Mouse (Mus musculus) gastrocnemius, adult 2 months (tissue): Measurements from ENCODE around the gene Masp2. TPM values are rescaled to one million over a fixed set of nuclear protein-coding genes. Genes with fewer than 3 reads are reported as not detected.
A peak's percentile ranks its signal among the peaks of the same experiment; 100 is the strongest.

Source experiments
- DNase-seq: peaks from one replicate; pipeline ENCODE4 v3.0.0; 2022
- H3K27ac ChIP-seq: fragments of 200-600 bp; 2 replicates; pipeline ENCODE4 v1.8.1; 2022; ENCODE audit warnings: mild to moderate bottlenecking
- H3K4me3 ChIP-seq: fragments of 200-600 bp; 2 replicates; pipeline ENCODE4 v1.8.1; 2022; ENCODE audit warnings: mild to moderate bottlenecking, moderate library complexity
- CTCF ChIP-seq: fragments of 200-600 bp; IDR thresholded peaks from 2 replicates; pipeline ENCODE4 v1.8.1; 2022; ENCODE audit warnings: antibody characterized with exemption, mild to moderate bottlenecking, moderate library complexity
- intact Hi-C: fragments of 180-260 bp; cut with DNase I; formaldehyde crosslinking; loops from one replicate; pipeline ENCODE4 v1.15.1; 2025
- total RNA-seq, 2 experiments: library from RNA; stranded (reverse); gene quantifications; 2 replicates each; pipeline ENCODE4 v1.2.3; 2021

The Masp2 gene
- total RNA-seq, 2 experiments from 2014 or later: 0.56 to 0.69 TPM

DNA sequence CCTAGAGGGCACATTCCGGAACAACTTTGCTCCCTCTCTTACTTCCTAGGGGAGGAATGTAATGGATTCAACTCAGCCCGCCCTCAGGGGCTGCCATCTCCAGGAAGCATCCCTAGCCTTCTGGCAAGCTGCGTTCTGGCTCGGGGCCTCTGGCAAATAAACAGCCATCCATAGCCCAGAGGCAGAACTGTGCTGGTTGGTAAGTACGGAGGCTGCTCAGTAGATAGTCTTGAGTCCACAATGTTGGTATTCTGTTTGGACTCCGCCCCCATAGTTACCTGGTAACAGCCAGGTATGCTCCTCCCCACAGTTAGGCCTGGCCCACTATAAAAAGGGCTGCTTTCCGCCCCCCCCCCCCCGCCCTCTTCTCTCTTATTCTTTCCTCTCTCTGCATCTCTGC is 12.8 kb upstream of the Masp2 start:
- no peak for TF ChIP-seq CTCF
- Histone ChIP-seq H3K4me3 (no peak overlapping the region), H3K27ac (no peak overlapping the region)
- intact Hi-C loops: no loop called here
- peak; percentile 23 for DNase-seq

DNA sequence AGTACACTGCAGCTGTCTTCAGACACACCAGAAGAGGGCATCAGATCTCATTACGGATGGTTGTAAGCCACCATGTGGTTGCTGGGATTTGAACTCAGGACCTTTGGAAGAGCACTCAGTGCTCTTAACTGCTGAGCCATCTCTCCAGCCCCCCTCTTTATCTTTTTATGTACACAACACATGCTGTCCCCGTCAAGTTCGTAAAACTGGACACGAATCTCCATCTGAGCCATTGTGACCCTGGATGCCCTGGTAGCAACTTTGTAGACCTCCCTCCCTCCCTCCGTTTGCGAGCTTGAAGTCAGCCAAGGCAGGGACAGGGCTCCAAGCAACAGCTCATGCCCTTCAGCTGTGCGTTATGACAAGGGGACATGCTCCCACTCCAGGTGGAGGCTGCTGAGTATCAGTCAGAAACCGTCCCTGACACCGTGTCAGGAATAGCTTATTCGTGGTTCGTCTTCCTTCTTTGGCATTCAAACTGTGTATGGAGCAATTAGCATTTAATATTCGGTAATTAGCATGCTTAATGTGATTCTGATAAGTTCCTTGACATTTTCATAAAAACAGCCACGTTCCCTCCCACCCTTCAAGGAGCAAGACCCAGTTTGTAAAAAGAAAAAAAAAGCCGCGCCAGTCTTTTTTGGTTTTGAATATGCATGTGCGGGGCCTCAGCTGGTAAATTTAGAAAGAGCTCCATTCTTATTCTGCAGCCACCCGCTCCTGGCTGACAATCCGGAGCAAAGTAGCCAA is 11.8 kb upstream of the Masp2 start:
- no peak for TF ChIP-seq CTCF
- DNase-seq: peak; percentile 38
- intact Hi-C loops: no loop called here
- H3K4me3 ChIP-seq: peak overlapping the region; percentile 98
- H3K27ac ChIP-seq: peak overlapping the region; percentile 94

DNA sequence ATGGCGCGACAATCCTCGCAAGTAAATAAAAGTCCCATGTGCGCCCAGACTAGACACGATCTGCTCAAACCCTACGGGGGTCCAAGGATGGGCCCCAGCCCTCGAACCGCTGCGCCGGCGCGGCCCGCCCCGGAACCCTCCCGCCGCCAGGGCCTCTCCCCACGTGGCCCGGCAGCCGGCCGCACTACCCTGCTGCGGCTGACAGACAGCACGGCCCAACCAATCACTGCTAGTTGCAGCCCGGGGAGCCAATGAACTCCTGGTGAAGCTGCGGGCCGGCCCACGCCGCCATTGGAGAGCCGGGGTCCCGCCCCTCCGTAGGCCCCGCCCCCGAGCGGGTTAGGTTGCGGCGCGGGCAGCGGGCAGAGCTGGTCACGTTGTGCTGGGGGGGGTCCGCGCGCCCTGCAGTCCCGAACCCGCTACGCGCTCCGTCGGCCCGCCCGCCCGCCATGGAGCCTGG is 11.2 kb upstream of the Masp2 start, which contains the start of gene Srm:
Gene Srm (plus strand): TSS at position 333 of the 460 bp plus-strand sequence.
- intact Hi-C loops: no loop called here
- peak within 1 kb of the TSS; percentile 98 for H3K4me3 ChIP-seq
- TF ChIP-seq CTCF: peak; percentile 2; the same call in 1 of the 2 replicates
- peak; percentile 100 for DNase-seq
- H3K27ac ChIP-seq: peak within 1 kb of the TSS; percentile 94

DNA sequence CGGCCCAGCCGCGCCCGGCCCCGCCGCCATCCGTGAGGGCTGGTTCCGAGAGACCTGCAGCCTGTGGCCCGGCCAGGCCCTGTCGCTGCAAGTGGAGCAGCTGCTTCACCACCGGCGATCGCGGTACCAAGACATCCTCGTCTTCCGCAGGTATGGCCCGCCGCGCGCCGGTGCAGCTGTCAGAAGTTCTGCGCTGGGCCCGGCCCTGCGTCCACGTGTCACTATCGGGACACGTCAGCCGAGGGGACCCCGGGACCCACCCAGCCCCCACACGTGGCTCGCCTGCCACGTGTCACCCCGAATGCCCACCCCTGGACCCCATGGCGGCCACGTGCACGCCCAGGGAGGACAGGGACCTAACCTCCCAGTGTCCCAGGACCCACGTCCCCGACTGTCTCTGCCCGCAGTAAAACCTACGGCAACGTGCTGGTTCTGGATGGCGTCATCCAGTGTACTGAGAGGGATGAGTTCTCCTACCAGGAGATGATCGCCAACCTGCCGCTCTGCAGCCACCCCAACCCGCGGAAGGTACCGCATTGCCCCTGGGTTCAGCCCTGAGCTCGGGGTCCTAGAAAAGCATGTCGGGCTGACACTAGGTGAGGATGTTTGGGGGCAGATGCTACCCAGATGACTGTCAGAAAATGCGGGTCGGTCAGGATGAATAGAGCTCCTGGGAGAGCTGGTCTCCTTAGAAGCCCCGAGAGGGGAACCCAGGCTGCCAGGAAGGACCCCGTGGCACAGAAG is 10.5 kb upstream of the Masp2 start:
- peak overlapping the region; percentile 94 for H3K27ac ChIP-seq
- DNase-seq: no peak
- intact Hi-C loops: no loop called here
- no peak for TF ChIP-seq CTCF
- H3K4me3 ChIP-seq: peak overlapping the region; percentile 98

DNA sequence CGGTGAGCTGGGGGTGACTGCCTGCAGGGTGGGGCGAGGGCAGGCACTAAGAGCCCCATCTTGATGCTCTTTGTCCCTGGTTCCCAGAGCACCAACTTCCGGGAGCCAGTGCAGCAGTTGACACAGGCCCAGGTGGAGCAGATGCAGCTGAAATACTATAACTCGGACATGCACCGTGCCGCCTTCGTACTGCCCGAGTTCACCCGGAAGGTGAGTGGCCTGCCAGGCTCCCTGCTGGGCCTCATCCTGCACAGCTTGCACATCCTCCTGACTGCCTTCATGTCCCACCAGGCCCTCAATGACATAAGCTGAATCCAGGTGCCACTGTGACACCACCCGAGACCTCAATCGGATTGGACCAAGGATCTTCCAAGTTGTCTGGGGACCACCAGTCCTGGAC is 8.4 kb upstream of the Masp2 start:
- DNase-seq: no peak
- no peak overlapping the region for H3K4me3 ChIP-seq
- H3K27ac ChIP-seq: no peak overlapping the region
- TF ChIP-seq CTCF: no peak
- intact Hi-C loops: no loop called here

DNA sequence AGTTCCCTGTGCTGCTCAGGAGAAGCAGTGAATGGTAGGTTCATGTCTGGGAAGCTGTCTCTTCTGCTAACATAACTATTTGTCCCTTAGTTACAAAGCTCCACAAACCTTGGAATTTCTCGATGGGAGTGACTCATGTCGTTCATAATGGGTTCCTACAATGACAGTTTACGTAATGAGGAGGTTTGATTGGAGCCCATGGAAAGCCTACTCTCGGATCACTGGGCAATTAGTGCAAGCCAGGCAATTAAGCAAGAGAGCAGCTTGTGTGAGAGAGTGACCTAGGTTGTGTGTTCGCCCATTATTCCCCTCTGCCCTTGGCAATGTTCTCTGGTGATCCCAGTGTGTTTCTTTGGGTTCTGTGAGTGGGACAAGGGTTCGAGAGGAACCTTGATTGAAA is 6.4 kb upstream of the Masp2 start:
- intact Hi-C loops: no loop called here
- no peak for TF ChIP-seq CTCF

DNA sequence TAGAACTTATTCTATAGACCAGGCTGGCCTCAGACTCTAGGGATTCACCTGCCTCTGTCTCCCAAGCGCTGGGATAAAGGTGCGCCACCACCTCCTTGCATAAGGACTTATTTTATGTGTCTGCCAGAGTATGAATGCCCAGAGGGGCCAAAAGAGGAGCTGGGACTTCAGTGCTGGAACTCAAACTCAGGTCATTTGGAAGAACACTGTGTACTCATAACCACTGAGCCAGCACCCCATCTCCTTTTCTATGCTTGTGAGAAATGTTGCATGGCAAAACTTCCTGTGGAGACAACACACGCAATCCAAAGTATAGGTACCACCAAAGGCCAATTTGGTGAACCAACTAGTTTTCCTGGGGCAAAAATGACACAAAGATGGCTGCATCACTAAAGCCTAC is 5.6 kb upstream of the Masp2 start:
- H3K27ac ChIP-seq: no peak overlapping the region
- H3K4me3 ChIP-seq: no peak overlapping the region
- TF ChIP-seq CTCF: no peak
- intact Hi-C loops: no loop called here
- no peak for DNase-seq

More for the DNA sequence above, 6.4 kb upstream of the Masp2 start:
- Histone ChIP-seq H3K27ac (no peak overlapping the region), H3K4me3 (no peak overlapping the region)
- no peak for DNase-seq

DNA sequence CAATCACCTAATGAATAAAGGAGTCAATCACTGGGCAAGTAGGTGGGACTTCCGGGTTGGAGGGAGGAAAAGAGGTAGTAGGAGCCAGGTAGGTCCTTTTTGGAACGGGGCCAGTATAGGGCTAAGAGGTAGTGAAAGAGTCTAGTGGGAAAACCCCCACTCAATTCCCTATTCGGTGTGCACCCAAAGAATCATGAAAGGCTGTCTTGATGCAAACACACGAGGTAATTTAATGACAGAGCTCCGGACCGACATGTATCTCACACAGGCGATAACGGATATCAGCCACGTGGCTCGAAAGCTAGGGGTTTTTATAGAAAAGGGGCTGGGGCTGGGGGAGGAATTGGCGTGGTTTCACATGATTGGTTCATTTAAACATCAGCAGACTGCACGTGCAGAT is 3.5 kb upstream of the Masp2 start:
- no peak overlapping the region for H3K27ac ChIP-seq
- intact Hi-C loops: no loop called here
- TF ChIP-seq CTCF: no peak
- no peak overlapping the region for H3K4me3 ChIP-seq
- DNase-seq: peak; percentile 6

DNA sequence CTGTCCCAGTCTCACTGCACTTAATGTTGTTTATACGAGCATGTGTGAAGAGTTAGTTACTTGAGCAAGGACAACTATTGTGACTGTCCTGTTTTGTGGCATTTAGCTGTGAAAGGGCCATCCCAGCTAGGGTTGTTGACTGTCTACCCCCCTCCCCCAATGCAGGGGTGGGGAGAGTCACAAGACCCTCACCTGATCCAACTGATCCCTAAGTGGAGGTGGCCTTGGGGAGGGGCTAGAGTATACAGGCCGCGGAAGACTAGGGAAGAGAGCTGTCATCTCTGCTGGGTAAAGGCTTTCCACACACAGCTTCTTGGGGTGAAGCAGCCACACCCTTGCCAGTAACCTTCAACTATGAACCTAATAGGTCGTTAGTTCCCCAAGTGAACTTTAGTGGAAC is 2.0 kb upstream of the Masp2 start:
- intact Hi-C loops: no loop called here
- no peak for TF ChIP-seq CTCF
- no peak for DNase-seq
- Histone ChIP-seq H3K27ac (no peak overlapping the region), H3K4me3 (no peak overlapping the region)

DNA sequence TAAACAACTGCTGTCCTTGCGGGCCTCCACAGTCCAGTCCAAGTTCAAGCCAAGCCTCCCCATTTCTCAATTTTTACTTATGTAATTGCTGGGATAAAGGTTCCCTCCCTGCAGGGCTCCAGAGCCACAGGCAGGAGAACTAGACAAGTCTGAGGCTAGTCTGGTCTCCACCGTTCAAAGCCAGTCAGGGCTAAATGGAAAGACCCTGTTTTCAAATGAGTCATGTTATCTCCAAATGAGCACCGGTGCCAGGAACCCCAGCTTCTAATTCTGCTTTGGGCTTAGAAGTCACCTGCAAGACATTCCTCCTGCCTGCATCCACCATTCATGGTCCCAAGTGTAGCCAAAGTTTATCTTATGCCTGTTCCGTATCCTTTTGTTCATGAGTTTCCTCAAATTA is 483 bp upstream of the Masp2 start:
- no peak for TF ChIP-seq CTCF
- H3K4me3 ChIP-seq: no peak overlapping the region
- no peak overlapping the region for H3K27ac ChIP-seq
- intact Hi-C loops: no loop called here
- no peak for DNase-seq

DNA sequence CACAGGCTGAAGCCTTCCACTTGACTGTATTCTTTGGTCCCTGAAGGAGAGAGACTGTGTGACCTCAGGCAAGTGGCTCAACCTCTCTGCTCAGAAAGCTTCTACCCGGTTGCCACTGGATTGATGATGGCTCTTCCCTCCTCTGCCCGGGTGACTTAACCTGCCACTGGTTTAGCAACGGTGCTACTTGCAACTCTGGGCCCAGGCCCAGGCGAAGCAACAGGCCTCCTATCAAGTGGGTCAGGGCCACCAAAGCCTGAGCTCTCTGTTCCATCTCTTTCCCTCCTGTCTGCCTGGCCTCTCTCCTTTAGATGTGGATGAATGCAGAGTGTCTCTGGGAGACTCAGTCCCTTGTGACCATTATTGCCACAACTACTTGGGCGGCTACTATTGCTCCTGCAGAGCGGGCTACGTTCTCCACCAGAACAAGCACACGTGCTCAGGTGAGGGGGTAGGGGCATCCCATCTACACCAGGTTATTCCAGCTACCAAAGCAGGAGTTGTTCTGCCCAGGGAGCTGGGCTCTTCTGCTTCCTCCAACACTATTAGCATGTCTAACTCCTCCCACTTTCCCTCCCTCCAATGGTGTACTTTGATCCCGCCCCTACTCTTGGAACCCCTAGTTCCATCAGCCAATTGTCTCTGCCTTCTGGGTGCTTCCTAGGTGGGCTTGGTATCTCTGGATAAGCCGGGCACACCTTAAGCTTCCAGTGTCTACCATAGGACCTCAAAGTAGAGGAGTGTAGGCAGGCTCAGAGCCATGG is 1.2 kb downstream of the Masp2 start:
- Histone ChIP-seq H3K4me3 (no peak overlapping the region), H3K27ac (no peak overlapping the region)
- intact Hi-C loops: no loop called here
- TF ChIP-seq CTCF: no peak
- peak; percentile 6 for DNase-seq

DNA sequence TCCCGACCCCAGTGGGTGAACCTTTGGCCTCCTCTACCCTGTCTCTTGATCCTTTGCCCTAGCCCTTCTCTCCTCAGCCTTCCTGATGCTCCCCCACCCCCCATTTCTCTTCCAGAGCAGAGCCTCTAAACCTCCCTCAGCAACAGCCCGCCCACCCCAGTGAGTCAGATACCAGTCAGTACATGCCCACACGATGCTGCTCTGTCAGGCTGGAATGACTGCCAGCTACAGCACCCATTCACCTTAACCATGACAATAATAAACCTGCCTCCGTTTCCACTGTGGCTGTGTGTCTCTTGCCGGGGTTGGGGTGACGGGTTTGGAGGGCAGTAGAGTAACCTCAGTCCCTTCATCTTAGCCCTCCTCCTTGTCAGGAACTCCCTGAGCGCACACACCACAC is 1.8 kb downstream of the Masp2 start:
- no peak for TF ChIP-seq CTCF
- Histone ChIP-seq H3K27ac (no peak overlapping the region), H3K4me3 (no peak overlapping the region)
- DNase-seq: peak; percentile 8
- intact Hi-C loops: no loop called here
